ENCODE assay signal across 11 mouse cellular contexts in genomic region chr2:127539494-127539893, GRCm38 (mm10). TPM values are rescaled to one million over a fixed set of nuclear protein-coding genes. Genes with fewer than 3 reads are reported as not detected.
DNase-seq lines count a peak whose midpoint lies in the region; ATAC-seq and TF ChIP-seq lines count a peak whose summit lies in the region.
"Had no signal": no experiment of that assay in that cellular context is flagged by ENCODE, and none has a peak within 500 bp of the region (broad histone marks: within the 10 kb centered on the region; RNA-seq: fewer than 3 reads in every experiment).

No protein-coding gene starts in this region.

- peak; percentile 51 for TF ChIP-seq CTCF in liver, postnatal 0 days (IDR thresholded peaks at IDR 0.05; ENCODE audit: low read depth)
- peak; percentile 48; the same call in 1 of the 2 replicates for TF ChIP-seq CTCF in brain, embryonic 14.5 days (IDR thresholded peaks at IDR 0.05; ENCODE audit: borderline replicate concordance, extremely low read depth, insufficient read depth, insufficient read length)

- no peaks in the 10 kb centered on the region for H3K36me3 ChIP-seq in liver, postnatal 0 days (replicated peaks; ENCODE audit: insufficient read depth, low read length)
- H3K36me3 ChIP-seq in liver, embryonic 11.5 days (ENCODE audit: control insufficient read depth, insufficient read depth, low read length), result no peaks in the 10 kb centered on the region
- H3K36me3 ChIP-seq: embryonic facial prominence, embryonic 13.5 days; limb, embryonic 13.5 days had no signal

- no peaks in the 10 kb centered on the region for H3K9me3 ChIP-seq in liver, postnatal 0 days (ENCODE audit: low read length)
- H3K9me3 ChIP-seq in liver, embryonic 11.5 days (ENCODE audit: control insufficient read depth, low read length), result no peaks in the 10 kb centered on the region
- H3K9me3 ChIP-seq: embryonic facial prominence, embryonic 13.5 days; limb, embryonic 13.5 days had no signal

- WGBS in liver, postnatal 0 days (ENCODE audit: insufficient replicate concordance), result 32% methylated on average over 4 of the region's 4 CpGs
- WGBS in liver, embryonic 11.5 days, result 20% methylated on average over 4 of the region's 4 CpGs

- H3K4me1 ChIP-seq in liver, postnatal 0 days (ENCODE audit: insufficient read depth), result no peaks in the 10 kb centered on the region
- H3K4me1 ChIP-seq in liver, embryonic 11.5 days (replicated peaks; ENCODE audit: control insufficient read depth, insufficient read depth, low read length), result no peaks in the 10 kb centered on the region
- H3K4me1 ChIP-seq: embryonic facial prominence, embryonic 13.5 days; limb, embryonic 13.5 days had no signal

- no peak overlapping the region for H3K4me3 ChIP-seq in liver, postnatal 0 days (ENCODE audit: low read depth, low read length)
- H3K4me3 ChIP-seq in liver, embryonic 11.5 days (ENCODE audit: low read depth, low read length), result no peak overlapping the region
- H3K4me3 ChIP-seq: embryonic facial prominence, embryonic 13.5 days; limb, embryonic 13.5 days had no signal

- no peak for TF ChIP-seq EP300 in liver, postnatal 0 days (IDR thresholded peaks at IDR 0.05; ENCODE audit: low read depth)

- intact Hi-C loops in left cerebral cortex, postnatal 25 days (cut with DNase I), result no loop called here

- TF ChIP-seq POLR2A in brain, embryonic 14.5 days (IDR thresholded peaks at IDR 0.05; ENCODE audit: borderline replicate concordance, extremely low read depth, insufficient read depth, insufficient read length, poor library complexity, severe bottlenecking), result no peak

- no peak overlapping the region for H3K9ac ChIP-seq in liver, postnatal 0 days (replicated peaks)
- no peak overlapping the region for H3K9ac ChIP-seq in liver, embryonic 11.5 days (ENCODE audit: low read depth, low read length)
- H3K9ac ChIP-seq: limb, embryonic 13.5 days had no signal

- no peak for DNase-seq in cerebellum, postnatal 4 days (ENCODE audit: low spot score in 2 of 2)
- no peak for DNase-seq in liver, postnatal 0 days
- no peak for DNase-seq in liver, embryonic 11.5 days (ENCODE audit: low spot score)
- DNase-seq in brain, embryonic 14.5 days (ENCODE audit: low read depth), result no peak
- no peak for DNase-seq in left cerebral cortex, postnatal 25 days (ENCODE audit: low spot score in 2 of 2)
- no peak for DNase-seq in left cerebral cortex, adult 11 months (ENCODE audit: low spot score)

- peaks cover 30% of the 10 kb centered on the region for H3K27me3 ChIP-seq in liver, postnatal 0 days (ENCODE audit: insufficient read depth, low read length)
- peaks cover 48% of the 10 kb centered on the region for H3K27me3 ChIP-seq in liver, embryonic 11.5 days (replicated peaks; ENCODE audit: control insufficient read depth, insufficient read depth, low read length)

- H3K4me2 ChIP-seq in liver, postnatal 0 days (ENCODE audit: low read depth, low read length), result no peak overlapping the region
- no peak overlapping the region for H3K4me2 ChIP-seq in liver, embryonic 11.5 days
- H3K4me2 ChIP-seq: embryonic facial prominence, embryonic 13.5 days; limb, embryonic 13.5 days had no signal

- H3K27ac ChIP-seq in liver, postnatal 0 days (ENCODE audit: low read depth), result no peak overlapping the region
- H3K27ac ChIP-seq in liver, embryonic 11.5 days (ENCODE audit: low read depth, low read length), result no peak overlapping the region
- H3K27ac ChIP-seq: embryonic facial prominence, embryonic 13.5 days; limb, embryonic 13.5 days had no signal

- ATAC-seq in cerebellum, adult (ENCODE audit: insufficient number of reproducible peaks, low FRiP score, low TSS enrichment), result peak; percentile 28; the same call in 1 of the 2 replicates
- no peak for ATAC-seq in liver, postnatal 0 days
- ATAC-seq in liver, embryonic 11.5 days (replicated peaks; ENCODE audit: low FRiP score), result no peak
- peak; percentile 47 for ATAC-seq in megakaryocyte-erythroid progenitor cell, adult 5-6 weeks (replicated peaks; ENCODE audit: low FRiP score, low TSS enrichment, poor library complexity, severe bottlenecking)

RNA-seq across cellular contexts. Expression of gene Prom2, which starts 1.8 kb away (rescaled TPM):
- not detected in 2 replicates for polyA plus RNA-seq in liver, postnatal 0 days (2015; fragmentation: Nextera tagmentation; extraction: Ambion mirVana)
- polyA plus RNA-seq in liver, embryonic 11.5 days (2014; fragmentation: Nextera tagmentation; extraction: Ambion mirVana), result 0.23 and 0.25 TPM in 2 replicates
- polyA plus RNA-seq in brain, embryonic 14.5 days (2012; rRNA removed), result 0.42 and 0.59 TPM in 2 replicates
- total RNA-seq in megakaryocyte-erythroid progenitor cell, adult 5-6 weeks (2014; fragmentation: Nextera tagmentation), result not detected in 2 replicates
- total RNA-seq in megakaryocyte-erythroid progenitor cell, adult 5-6 weeks (2017), result not detected in 2 replicates
- total RNA-seq in left cerebral cortex, postnatal 25 days (2021), result under 1 TPM; 0.18 to 0.21 TPM
- total RNA-seq: neutrophil, adult 5-6 weeks had no signal

RNA-seq across cellular contexts. Expression of gene Kcnip3, which starts 17.6 kb away (rescaled TPM):
- polyA plus RNA-seq in liver, postnatal 0 days (2015; fragmentation: Nextera tagmentation; extraction: Ambion mirVana), result 0.23 and 0.43 TPM in 2 replicates
- 1.3 and 1.4 TPM in 2 replicates for polyA plus RNA-seq in liver, embryonic 11.5 days (2014; fragmentation: Nextera tagmentation; extraction: Ambion mirVana)
- polyA plus RNA-seq in brain, embryonic 14.5 days (2012; rRNA removed), result 15.2 and 15.5 TPM in 2 replicates
- total RNA-seq in megakaryocyte-erythroid progenitor cell, adult 5-6 weeks (2014; fragmentation: Nextera tagmentation), result not detected in 2 replicates
- total RNA-seq in megakaryocyte-erythroid progenitor cell, adult 5-6 weeks (2017), result 0.15 TPM in 1 of 2 replicates, not detected in the other
- 100 to 1,000 TPM; 120 to 123 TPM for total RNA-seq in left cerebral cortex, postnatal 25 days (2021)
- total RNA-seq: neutrophil, adult 5-6 weeks had no signal

RNA-seq across cellular contexts. Expression of gene Zfp661, which starts 47.4 kb away (rescaled TPM):
- polyA plus RNA-seq in liver, postnatal 0 days (2015; fragmentation: Nextera tagmentation; extraction: Ambion mirVana), result 1.2 and 1.7 TPM in 2 replicates
- polyA plus RNA-seq in liver, embryonic 11.5 days (2014; fragmentation: Nextera tagmentation; extraction: Ambion mirVana), result 3.2 and 4.0 TPM in 2 replicates
- 9.3 and 9.9 TPM in 2 replicates for polyA plus RNA-seq in brain, embryonic 14.5 days (2012; rRNA removed)
- 4.5 and 6.5 TPM in 2 replicates for total RNA-seq in megakaryocyte-erythroid progenitor cell, adult 5-6 weeks (2014; fragmentation: Nextera tagmentation)
- 4.5 and 6.2 TPM in 2 replicates for total RNA-seq in megakaryocyte-erythroid progenitor cell, adult 5-6 weeks (2017)
- total RNA-seq in left cerebral cortex, postnatal 25 days (2021), result 1 to 10 TPM; 7.1 to 7.9 TPM

RNA-seq across cellular contexts. Expression of gene Mrps5, which starts 47.5 kb away (rescaled TPM):
- 76.3 and 81.5 TPM in 2 replicates for polyA plus RNA-seq in liver, postnatal 0 days (2015; fragmentation: Nextera tagmentation; extraction: Ambion mirVana)
- polyA plus RNA-seq in liver, embryonic 11.5 days (2014; fragmentation: Nextera tagmentation; extraction: Ambion mirVana), result 202 and 214 TPM in 2 replicates
- 129 and 157 TPM in 2 replicates for polyA plus RNA-seq in brain, embryonic 14.5 days (2012; rRNA removed)
- 74.2 and 98.4 TPM in 2 replicates for total RNA-seq in megakaryocyte-erythroid progenitor cell, adult 5-6 weeks (2014; fragmentation: Nextera tagmentation)
- total RNA-seq in megakaryocyte-erythroid progenitor cell, adult 5-6 weeks (2017), result 164 and 215 TPM in 2 replicates
- total RNA-seq in left cerebral cortex, postnatal 25 days (2021), result 10 to 100 TPM; 87.7 to 89.0 TPM

Comparison
In these comparisons a context has a peak if more than half of its experiments do, and no peak if none do; other contexts are left out.
1. ATAC-seq: peak in cerebellum, adult (single experiment) and megakaryocyte-erythroid progenitor cell, adult 5-6 weeks (single experiment); none in liver, postnatal 0 days (single experiment) and liver, embryonic 11.5 days (single experiment).